Mouse (Mus musculus) neural tube, embryonic 10.5 days (tissue): ENCODE measurements around the gene Coq7.

ENCODE experiments used
- DNase-seq: peaks from one replicate; pipeline ENCODE4 v3.0.0-alpha.2; 2017; ENCODE audit warnings: low spot score; ENCODE audit errors: extremely low spot score

Gene Coq7

DNA sequence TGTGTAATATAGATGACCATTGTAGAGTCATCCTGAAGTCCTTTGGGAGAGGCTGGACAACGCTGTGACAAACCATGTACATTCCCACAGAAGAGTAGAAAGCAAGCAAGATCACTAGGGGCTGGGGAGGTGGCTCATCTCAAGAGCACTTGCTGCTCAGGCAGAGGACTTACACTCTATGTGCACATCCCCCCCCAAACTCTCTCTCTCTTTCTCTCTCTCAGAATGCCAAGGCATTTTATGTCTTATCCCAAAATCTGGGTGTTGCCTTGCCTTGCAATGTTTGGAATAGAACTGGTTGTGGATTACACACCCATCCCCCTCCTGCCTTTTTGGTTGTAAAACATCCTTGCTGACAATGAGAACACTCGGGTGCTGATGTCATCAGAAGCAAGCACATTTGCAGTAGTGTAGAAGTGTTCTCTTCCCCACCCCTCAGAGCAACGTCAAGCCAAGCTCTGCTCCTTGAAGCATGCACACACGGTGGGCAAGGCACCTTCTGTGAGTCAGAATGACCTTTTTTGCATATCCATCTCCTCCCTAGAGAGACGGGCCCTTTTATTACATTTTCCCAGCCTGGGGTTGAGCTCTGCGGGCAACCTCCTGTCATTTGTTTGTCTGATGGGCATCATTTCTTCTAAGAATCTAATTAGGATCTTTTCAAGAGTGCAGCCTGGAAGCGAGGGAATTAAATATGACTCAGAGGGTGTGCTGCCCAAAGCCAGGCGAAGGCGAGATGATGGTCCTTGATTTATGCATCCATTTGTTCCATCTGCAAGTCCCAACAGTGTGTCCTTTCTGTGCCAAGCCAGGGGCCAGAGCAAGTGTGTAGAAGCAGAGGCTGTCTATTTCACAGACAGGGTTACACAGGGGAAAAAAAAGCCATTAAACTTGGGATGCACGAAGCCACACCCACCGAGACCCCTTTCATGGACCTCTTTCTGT lies 70.1 kb downstream of the Coq7 start:
- no peak for DNase-seq

DNA sequence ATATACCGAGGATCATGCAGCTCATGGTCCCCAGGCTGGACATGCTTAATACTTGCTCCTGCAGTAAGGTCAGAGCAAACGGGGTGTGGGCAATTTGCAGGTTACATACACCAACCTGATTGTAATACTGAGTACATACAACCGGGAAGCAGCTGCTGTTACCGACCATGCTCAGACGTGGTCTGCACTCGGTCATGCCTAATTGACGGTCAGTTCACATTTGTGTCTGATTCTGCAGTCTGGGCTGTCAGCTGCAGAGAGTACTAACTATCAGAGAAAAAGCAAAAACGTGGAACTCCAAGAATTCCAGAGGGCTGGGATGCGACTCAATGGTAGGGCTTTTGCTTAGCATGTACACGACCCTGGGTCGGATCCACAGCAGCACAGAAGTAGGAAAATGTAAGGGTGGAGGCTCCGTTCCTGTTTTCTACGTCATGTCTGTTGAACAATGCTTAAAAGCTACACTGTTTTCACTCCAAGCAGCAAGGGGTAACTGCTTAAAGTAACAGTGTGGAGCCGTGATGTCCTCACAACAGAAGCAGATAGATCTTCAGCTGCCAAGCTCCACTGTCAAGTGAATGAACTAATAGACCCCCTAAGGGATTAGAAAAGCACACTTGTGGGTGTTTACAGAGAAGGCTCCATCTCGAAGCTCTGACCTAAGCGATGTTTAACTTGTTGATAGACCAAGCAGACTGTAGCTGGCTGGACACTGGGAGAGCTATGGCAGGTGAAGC lies 71.6 kb downstream of the Coq7 start:
- no peak for DNase-seq
